Mouse (Mus musculus) forebrain, postnatal 0 days (tissue): ENCODE results near the gene Arhgap6. TPM values are rescaled to one million over a fixed set of nuclear protein-coding genes. Genes with fewer than 3 reads are reported as not detected.

ENCODE experiments used
- ATAC-seq: fragments of 200-750 bp; cut with Nextera tagmentation; 2 replicates; pipeline ENCODE4 v1.8.0; 2017; ENCODE audit warnings: mild to moderate bottlenecking, moderate library complexity
- DNase-seq: peaks from one replicate; pipeline ENCODE4 v3.0.0-alpha.2; 2015
- H3K27ac ChIP-seq: fragments of 300-500 bp; sonication (generic); 2 replicates; pipeline ENCODE4 v1.5.1; 2014; ENCODE audit warnings: low read depth, mild to moderate bottlenecking, antibody characterized with exemption, low read length, moderate library complexity, mixed read lengths
- H3K27me3 ChIP-seq: fragments of 300-500 bp; sonication (generic); 2 replicates; pipeline ENCODE4 v1.6.1; 2014; ENCODE audit warnings: mild to moderate bottlenecking, low read length, mixed read lengths; ENCODE audit not compliant: insufficient read depth
- H3K36me3 ChIP-seq: fragments of 300-500 bp; sonication (generic); 2 replicates; pipeline ENCODE4 v1.6.1; 2014; ENCODE audit warnings: mild to moderate bottlenecking, moderate library complexity; ENCODE audit not compliant: insufficient read depth
- H3K4me1 ChIP-seq: fragments of 300-500 bp; sonication (generic); 2 replicates; pipeline ENCODE4 v1.6.1; 2014; ENCODE audit warnings: antibody characterized with exemption; ENCODE audit not compliant: insufficient read depth
- H3K4me2 ChIP-seq: fragments of 300-500 bp; sonication (generic); 2 replicates; pipeline ENCODE4 v1.6.1; 2014; ENCODE audit warnings: low read depth, mild to moderate bottlenecking, moderate library complexity
- H3K4me3 ChIP-seq: fragments of 300-500 bp; sonication (generic); 2 replicates; pipeline ENCODE4 v1.5.1; 2014; ENCODE audit warnings: low read depth, low read length, mixed read lengths
- H3K9ac ChIP-seq: fragments of 300-500 bp; sonication (generic); 2 replicates; pipeline ENCODE4 v1.6.1; 2014; ENCODE audit warnings: mild to moderate bottlenecking
- H3K9me3 ChIP-seq: fragments of 300-500 bp; sonication (generic); 2 replicates; pipeline ENCODE4 v1.6.1; 2016; ENCODE audit warnings: low read length
- CTCF ChIP-seq: sonication (generic); IDR thresholded peaks from 2 replicates; pipeline ENCODE4 v1.5.1; 2016; ENCODE audit warnings: antibody characterized with exemption, control low read depth, low read depth
- WGBS: fragments of 180-500 bp; shearing (Covaris S2); extraction: QIAGEN DNeasy Blood & Tissue Kit; methylation state at CpG from one replicate; pipeline ENCODE4 v1.1.7; 2014; 5-methylcytosine and 5-hydroxymethylcytosine counted together
- polyA plus RNA-seq: library from polyadenylated mRNA; unstranded; fragments of >200 nt; fragmentation: Nextera tagmentation; extraction: Ambion mirVana; gene quantifications from 2 replicates; pipeline ENCODE4 v1.2.1, GENCODE M21; 2015
- total RNA-seq: library from RNA; depleted of rRNA; stranded (reverse); fragments of >200 nt; gene quantifications from 2 replicates; pipeline ENCODE4 v1.2.3, GENCODE M21; 2014; rRNA removed

Arhgap6 gene
- total RNA-seq (2.2 and 4.0 TPM in 2 replicates), polyA plus RNA-seq (0.93 and 1.3 TPM in 2 replicates)

- H3K4me1 ChIP-seq, result no peaks in the 10 kb centered on the region
- peaks cover 5% of the 10 kb centered on the region; the same call in 1 of the 2 replicates for H3K27me3 ChIP-seq
- ATAC-seq (peak; percentile 59), DNase-seq (peak; percentile 5)
- H3K4me3 ChIP-seq, result peak within 1 kb of the TSS; percentile 38
- H3K27ac ChIP-seq, result no peak within 1 kb of the TSS
- H3K9ac ChIP-seq, result no peak within 1 kb of the TSS
- WGBS, result 24% methylated on average over 45 of the region's 48 CpGs
- H3K9me3 ChIP-seq, result no peaks in the 10 kb centered on the region
- H3K36me3 ChIP-seq, result no peaks in the 10 kb centered on the region
- H3K4me2 ChIP-seq, result peak within 1 kb of the TSS; percentile 68
- TF ChIP-seq CTCF, result no peak
Measured at GRCm38 (mm10) chrX:168794974-168795858, at the start of gene Arhgap6. Gene Arhgap6 (plus strand): TSS chrX:168795099.

- no peak for DNase-seq
- Histone ChIP-seq H3K4me1 (no peaks in the 10 kb centered on the region), H3K4me3 (no peak overlapping the region), H3K36me3 (no peaks in the 10 kb centered on the region), H3K9ac (no peak overlapping the region), H3K27ac (no peak overlapping the region), H3K4me2 (no peak overlapping the region), H3K9me3 (no peaks in the 10 kb centered on the region), H3K27me3 (no peaks in the 10 kb centered on the region)
- no peak for TF ChIP-seq CTCF
- no peak for ATAC-seq
- 44% methylated on average over 2 of the region's 2 CpGs for WGBS
Measured at GRCm38 (mm10) chrX:168747011-168747410, 47.9 kb upstream of the Arhgap6 start.

- no peak overlapping the region for H3K9ac ChIP-seq
- no peaks in the 10 kb centered on the region for H3K4me1 ChIP-seq
- WGBS, result 23% methylated on average over 54 of the region's 55 CpGs
- peak overlapping the region; percentile 38 for H3K4me3 ChIP-seq
- peak overlapping the region; percentile 68 for H3K4me2 ChIP-seq
- H3K9me3 ChIP-seq, result no peaks in the 10 kb centered on the region
- no peak overlapping the region for H3K27ac ChIP-seq
- no peak for TF ChIP-seq CTCF
- DNase-seq (peak; percentile 9), ATAC-seq (peak; percentile 56; the same call in 1 of the 2 replicates)
- no peaks in the 10 kb centered on the region for H3K36me3 ChIP-seq
- peaks cover 5% of the 10 kb centered on the region; the same call in 1 of the 2 replicates for H3K27me3 ChIP-seq
Measured at GRCm38 (mm10) chrX:168795859-168796848, 1.3 kb downstream of the Arhgap6 start.

- H3K27ac ChIP-seq, result no peak overlapping the region
- H3K4me1 ChIP-seq, result no peaks in the 10 kb centered on the region
- WGBS, result 87% methylated on average over 2 of the region's 2 CpGs
- H3K27me3 ChIP-seq, result no peaks in the 10 kb centered on the region
- H3K9ac ChIP-seq, result no peak overlapping the region
- DNase-seq (no peak), ATAC-seq (no peak)
- no peaks in the 10 kb centered on the region for H3K36me3 ChIP-seq
- no peak overlapping the region for H3K4me3 ChIP-seq
- no peaks in the 10 kb centered on the region for H3K9me3 ChIP-seq
- no peak for TF ChIP-seq CTCF
- H3K4me2 ChIP-seq, result no peak overlapping the region
Measured at GRCm38 (mm10) chrX:168804677-168805076, 9.8 kb downstream of the Arhgap6 start.

- ATAC-seq (no peak), DNase-seq (no peak)
- H3K4me2 ChIP-seq, result no peak overlapping the region
- no peaks in the 10 kb centered on the region for H3K36me3 ChIP-seq
- H3K4me1 ChIP-seq, result no peaks in the 10 kb centered on the region
- H3K9ac ChIP-seq, result no peak overlapping the region
- WGBS, result 69% methylated on average over 3 of the region's 3 CpGs
- H3K27ac ChIP-seq, result no peak overlapping the region
- no peak overlapping the region for H3K4me3 ChIP-seq
- H3K9me3 ChIP-seq, result no peaks in the 10 kb centered on the region
- H3K27me3 ChIP-seq, result no peaks in the 10 kb centered on the region
- no peak for TF ChIP-seq CTCF
Measured at GRCm38 (mm10) chrX:168810513-168811265, 15.8 kb downstream of the Arhgap6 start.

GRCm38 (mm10) chrX:168818858-168819257, 24.0 kb downstream of the Arhgap6 start:
- H3K4me3 ChIP-seq, result no peak overlapping the region
- H3K36me3 ChIP-seq, result no peaks in the 10 kb centered on the region
- no peak overlapping the region for H3K4me2 ChIP-seq
- no peaks in the 10 kb centered on the region for H3K4me1 ChIP-seq
- DNase-seq, result no peak
- no peaks in the 10 kb centered on the region for H3K27me3 ChIP-seq
- no peak overlapping the region for H3K27ac ChIP-seq
- no peak overlapping the region for H3K9ac ChIP-seq
- WGBS, result 68% methylated on average over 3 of the region's 3 CpGs
- TF ChIP-seq CTCF, result no peak
- H3K9me3 ChIP-seq, result no peaks in the 10 kb centered on the region
- no peak for ATAC-seq
